Mouse (Mus musculus) gonadal fat pad, adult 2 months (tissue): ENCODE results near the gene Cutal. TPM values are rescaled to one million over a fixed set of nuclear protein-coding genes. Genes with fewer than 3 reads are reported as not detected.

Experiments used
- DNase-seq: peaks from one replicate; pipeline ENCODE4 v3.0.0-alpha.2; 2012; ENCODE audit warnings: low read depth
- polyA plus RNA-seq: library from polyadenylated mRNA; depleted of rRNA; stranded (reverse); fragments of >200 nt; gene quantifications from 2 replicates; pipeline ENCODE4 v1.2.3, GENCODE M21; 2012; rRNA removed

The Cutal gene
- polyA plus RNA-seq, 1 experiment = 39.2 TPM

- DNase-seq = no peak
Observed at GRCm38 (mm10) chr2:34915103-34915502, 40.9 kb downstream of the Cutal start.

GRCm38 (mm10) chr2:34920144-34920543, 45.9 kb downstream of the Cutal start:
- DNase-seq = no peak

- DNase-seq = no peak
Observed at GRCm38 (mm10) chr2:34922729-34923128, 48.5 kb downstream of the Cutal start.

- DNase-seq = no peak
Observed at GRCm38 (mm10) chr2:34927320-34927719, 53.1 kb downstream of the Cutal start.

GRCm38 (mm10) chr2:34937460-34937859, 63.3 kb downstream of the Cutal start:
- peak; percentile 55 for DNase-seq

GRCm38 (mm10) chr2:34938269-34939208, 64.3 kb downstream of the Cutal start:
- DNase-seq = no peak

- no peak for DNase-seq
Observed at GRCm38 (mm10) chr2:34940246-34940645, 66.0 kb downstream of the Cutal start.

GRCm38 (mm10) chr2:34941061-34941675, 67.0 kb downstream of the Cutal start:
- no peak for DNase-seq

Other genes with a start within 250 kb of the Cutal start
- gene Gapvd1, start 119.2 kb upstream of the Cutal start, polyA plus RNA-seq = 20.6 and 26.3 TPM in 2 replicates
- gene Hspa5, start 102.4 kb upstream of the Cutal start, polyA plus RNA-seq = 894 and 1,524 TPM in 2 replicates
- 48.8 and 51.2 TPM in 2 replicates for gene Rabepk, start 74.5 kb upstream of the Cutal start, polyA plus RNA-seq
- gene Fbxw2, start 48.1 kb upstream of the Cutal start, polyA plus RNA-seq = 52.7 and 55.3 TPM in 2 replicates
- gene Gm34653, start 41.4 kb upstream of the Cutal start, polyA plus RNA-seq = 0.05 TPM in 1 of 2 replicates, not detected in the other
- gene Psmd5, start 572 bp downstream of the Cutal start, polyA plus RNA-seq = 14.5 and 20.7 TPM in 2 replicates
- 10.5 and 15.8 TPM in 2 replicates for gene Phf19, start 39.6 kb downstream of the Cutal start, polyA plus RNA-seq
- 3.8 and 6.4 TPM in 2 replicates for gene Traf1, start 87.4 kb downstream of the Cutal start, polyA plus RNA-seq
- 0.15 TPM in 1 of 2 replicates, not detected in the other for gene Hc, start 187.0 kb downstream of the Cutal start, polyA plus RNA-seq
- 0.39 and 0.54 TPM in 2 replicates for gene AI182371, start 227.1 kb downstream of the Cutal start, polyA plus RNA-seq
- gene Cntrl, start 235.1 kb downstream of the Cutal start, polyA plus RNA-seq = 8.9 and 11.5 TPM in 2 replicates